Mouse (Mus musculus): ENCODE results near the gene Catip. TPM values are rescaled to one million over a fixed set of nuclear protein-coding genes. Genes with fewer than 3 reads are reported as not detected.

The Catip gene
- polyA plus RNA-seq, 1 experiment from 2014 or later, result 1.2 TPM

- H3K36me3 ChIP-seq (ENCODE audit: control insufficient read depth, insufficient read depth), result no peaks in the 10 kb centered on the region
- ATAC-seq, result peak; percentile 91
- peak overlapping the region; percentile 94 for H3K4me3 ChIP-seq (replicated peaks; ENCODE audit: low read length)
- peak overlapping the region; percentile 77 for H3K4me2 ChIP-seq (ENCODE audit: low read length)
- no peaks in the 10 kb centered on the region for H3K9me3 ChIP-seq (ENCODE audit: control insufficient read depth, low read length)
- H3K27ac ChIP-seq (ENCODE audit: low read length), result peak overlapping the region; percentile 97
- H3K27me3 ChIP-seq (replicated peaks; ENCODE audit: control insufficient read depth, insufficient read depth, low read length), result no peaks in the 10 kb centered on the region; the same call in none of the 2 replicates
- H3K9ac ChIP-seq (replicated peaks; ENCODE audit: low read depth, low read length), result peak overlapping the region; percentile 83
- WGBS, result under 1% methylated on average over 26 of the region's 26 CpGs
- H3K4me1 ChIP-seq (replicated peaks; ENCODE audit: control insufficient read depth, insufficient read depth, low read length), result peaks cover 21% of the 10 kb centered on the region
These were observed 24.9 kb downstream of the Catip start for GRCm38 (mm10) chr1:74386714-74387385.

GRCm38 (mm10) chr1:74387386-74387988, 25.6 kb downstream of the Catip start:
- H3K9ac ChIP-seq (replicated peaks; ENCODE audit: low read depth, low read length), result peak overlapping the region; percentile 83
- H3K9me3 ChIP-seq (ENCODE audit: control insufficient read depth, low read length), result no peaks in the 10 kb centered on the region
- H3K4me3 ChIP-seq (replicated peaks; ENCODE audit: low read length), result peak overlapping the region; percentile 94
- ATAC-seq, result no peak
- H3K27ac ChIP-seq (ENCODE audit: low read length), result peak overlapping the region; percentile 97
- no peaks in the 10 kb centered on the region; the same call in none of the 2 replicates for H3K27me3 ChIP-seq (replicated peaks; ENCODE audit: control insufficient read depth, insufficient read depth, low read length)
- 50% methylated on average over 15 of the region's 15 CpGs for WGBS
- H3K36me3 ChIP-seq (ENCODE audit: control insufficient read depth, insufficient read depth), result no peaks in the 10 kb centered on the region
- H3K4me2 ChIP-seq (ENCODE audit: low read length), result peak overlapping the region; percentile 77
- H3K4me1 ChIP-seq (replicated peaks; ENCODE audit: control insufficient read depth, insufficient read depth, low read length), result peaks cover 26% of the 10 kb centered on the region

- Histone ChIP-seq H3K4me1 (replicated peaks; ENCODE audit: control insufficient read depth, insufficient read depth, low read length) (peaks cover 35% of the 10 kb centered on the region), H3K9me3 (ENCODE audit: control insufficient read depth, low read length) (no peaks in the 10 kb centered on the region), H3K9ac (replicated peaks; ENCODE audit: low read depth, low read length) (no peak overlapping the region), H3K4me3 (replicated peaks; ENCODE audit: low read length) (no peak overlapping the region), H3K27me3 (replicated peaks; ENCODE audit: control insufficient read depth, insufficient read depth, low read length) (no peaks in the 10 kb centered on the region; the same call in none of the 2 replicates), H3K4me2 (ENCODE audit: low read length) (no peak overlapping the region), H3K27ac (ENCODE audit: low read length) (no peak overlapping the region), H3K36me3 (ENCODE audit: control insufficient read depth, insufficient read depth) (no peaks in the 10 kb centered on the region)
- no peak for ATAC-seq
- 70% methylated on average over 7 of the region's 7 CpGs for WGBS
These were observed 26.6 kb downstream of the Catip start for GRCm38 (mm10) chr1:74388398-74388920.

GRCm38 (mm10) chr1:74389831-74390286, 28.0 kb downstream of the Catip start:
- Histone ChIP-seq H3K9ac (replicated peaks; ENCODE audit: low read depth, low read length) (peak overlapping the region; percentile 22; the same call in 1 of the 2 replicates), H3K4me3 (replicated peaks; ENCODE audit: low read length) (peak overlapping the region; percentile 18; the same call in 1 of the 2 replicates), H3K4me2 (ENCODE audit: low read length) (peak overlapping the region; percentile 41), H3K27ac (ENCODE audit: low read length) (no peak overlapping the region), H3K27me3 (replicated peaks; ENCODE audit: control insufficient read depth, insufficient read depth, low read length) (no peaks in the 10 kb centered on the region; the same call in none of the 2 replicates), H3K4me1 (replicated peaks; ENCODE audit: control insufficient read depth, insufficient read depth, low read length) (peaks cover 35% of the 10 kb centered on the region), H3K9me3 (ENCODE audit: control insufficient read depth, low read length) (no peaks in the 10 kb centered on the region), H3K36me3 (ENCODE audit: control insufficient read depth, insufficient read depth) (no peaks in the 10 kb centered on the region)
- no peak for ATAC-seq
- 9% methylated on average over 29 of the region's 29 CpGs for WGBS

- Histone ChIP-seq H3K36me3 (ENCODE audit: control insufficient read depth, insufficient read depth) (no peaks in the 10 kb centered on the region), H3K9ac (replicated peaks; ENCODE audit: low read depth, low read length) (peak overlapping the region; percentile 22; the same call in 1 of the 2 replicates)
These were observed 28.5 kb downstream of the Catip start for GRCm38 (mm10) chr1:74390287-74390906.

GRCm38 (mm10) chr1:74390924-74391748, 29.2 kb downstream of the Catip start, which contains the start of gene Ctdsp1:
TSS of gene Ctdsp1 (plus strand) at chr1:74391509.
- WGBS, result 3% methylated on average over 49 of the region's 51 CpGs
- peak within 1 kb of the TSS; percentile 91 for H3K4me3 ChIP-seq (replicated peaks; ENCODE audit: low read length)

More at GRCm38 (mm10) chr1:74390287-74390906, 28.5 kb downstream of the Catip start:
- Histone ChIP-seq H3K4me2 (ENCODE audit: low read length) (peak overlapping the region; percentile 41), H3K4me1 (replicated peaks; ENCODE audit: control insufficient read depth, insufficient read depth, low read length) (peaks cover 35% of the 10 kb centered on the region), H3K9me3 (ENCODE audit: control insufficient read depth, low read length) (no peaks in the 10 kb centered on the region), H3K27me3 (replicated peaks; ENCODE audit: control insufficient read depth, insufficient read depth, low read length) (no peaks in the 10 kb centered on the region; the same call in none of the 2 replicates), H3K4me3 (replicated peaks; ENCODE audit: low read length) (peak overlapping the region; percentile 91), H3K27ac (ENCODE audit: low read length) (no peak overlapping the region)
- WGBS, result 6% methylated on average over 21 of the region's 21 CpGs
- no peak for ATAC-seq

GRCm38 (mm10) chr1:74391844-74392441, 30.0 kb downstream of the Catip start:
- H3K9me3 ChIP-seq (ENCODE audit: control insufficient read depth, low read length), result no peaks in the 10 kb centered on the region
- H3K36me3 ChIP-seq (ENCODE audit: control insufficient read depth, insufficient read depth), result no peaks in the 10 kb centered on the region
- H3K4me1 ChIP-seq (replicated peaks; ENCODE audit: control insufficient read depth, insufficient read depth, low read length), result peaks cover 32% of the 10 kb centered on the region
- H3K4me3 ChIP-seq (replicated peaks; ENCODE audit: low read length), result peak overlapping the region; percentile 91
- H3K4me2 ChIP-seq (ENCODE audit: low read length), result peak overlapping the region; percentile 93
- peak overlapping the region; percentile 78 for H3K9ac ChIP-seq (replicated peaks; ENCODE audit: low read depth, low read length)
- H3K27me3 ChIP-seq (replicated peaks; ENCODE audit: control insufficient read depth, insufficient read depth, low read length), result no peaks in the 10 kb centered on the region; the same call in none of the 2 replicates
- peak overlapping the region; percentile 68 for H3K27ac ChIP-seq (ENCODE audit: low read length)
- WGBS, result under 1% methylated on average over 53 of the region's 63 CpGs
- peak; percentile 24 for ATAC-seq

More at GRCm38 (mm10) chr1:74390924-74391748, 29.2 kb downstream of the Catip start, which contains the start of gene Ctdsp1:
- Histone ChIP-seq H3K9ac (replicated peaks; ENCODE audit: low read depth, low read length) (peak within 1 kb of the TSS; percentile 78), H3K27ac (ENCODE audit: low read length) (peak within 1 kb of the TSS; percentile 68), H3K27me3 (replicated peaks; ENCODE audit: control insufficient read depth, insufficient read depth, low read length) (no peaks in the 10 kb centered on the region; the same call in none of the 2 replicates), H3K4me1 (replicated peaks; ENCODE audit: control insufficient read depth, insufficient read depth, low read length) (peaks cover 35% of the 10 kb centered on the region), H3K36me3 (ENCODE audit: control insufficient read depth, insufficient read depth) (no peaks in the 10 kb centered on the region), H3K4me2 (ENCODE audit: low read length) (peak within 1 kb of the TSS; percentile 93), H3K9me3 (ENCODE audit: control insufficient read depth, low read length) (no peaks in the 10 kb centered on the region)
- peak; percentile 84 for ATAC-seq

GRCm38 (mm10) chr1:74392446-74392994, 30.6 kb downstream of the Catip start:
- peak; percentile 19 for ATAC-seq
- Histone ChIP-seq H3K4me3 (replicated peaks; ENCODE audit: low read length) (peak overlapping the region; percentile 91), H3K4me1 (replicated peaks; ENCODE audit: control insufficient read depth, insufficient read depth, low read length) (peaks cover 27% of the 10 kb centered on the region), H3K4me2 (ENCODE audit: low read length) (peak overlapping the region; percentile 93), H3K27ac (ENCODE audit: low read length) (peak overlapping the region; percentile 37; the same call in 1 of the 2 replicates), H3K9me3 (ENCODE audit: control insufficient read depth, low read length) (no peaks in the 10 kb centered on the region), H3K27me3 (replicated peaks; ENCODE audit: control insufficient read depth, insufficient read depth, low read length) (no peaks in the 10 kb centered on the region; the same call in none of the 2 replicates), H3K9ac (replicated peaks; ENCODE audit: low read depth, low read length) (peak overlapping the region; percentile 78), H3K36me3 (ENCODE audit: control insufficient read depth, insufficient read depth) (no peaks in the 10 kb centered on the region)
- WGBS, result 0% methylated on average over 16 of the region's 16 CpGs

Measured in forebrain, embryonic 16.5 days (tissue).